19 mouse cellular contexts compared by ENCODE assay signal in the genomic region with DNA sequence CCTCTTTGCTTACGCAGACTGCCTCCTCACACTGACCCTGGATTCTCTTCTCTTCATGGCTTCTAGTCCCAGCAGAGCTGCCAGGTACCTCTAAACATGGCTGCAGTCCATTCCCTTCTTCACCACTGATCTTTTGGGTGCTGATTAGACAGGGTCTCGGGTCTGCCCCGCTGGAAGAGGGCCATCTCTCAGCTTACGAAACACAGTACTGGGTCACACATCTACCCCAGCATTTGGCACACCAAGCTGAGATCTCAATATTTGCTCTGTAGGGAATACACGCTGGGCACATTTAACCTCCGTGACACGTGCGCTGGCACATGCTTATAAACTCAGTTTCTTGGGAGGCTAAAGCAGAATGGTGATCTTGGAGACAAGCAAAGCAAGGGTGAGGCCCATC.
"Had no signal": no experiment of that assay in that cellular context is flagged by ENCODE, and none has a peak within 500 bp of the region (broad histone marks: within the 10 kb centered on the region; RNA-seq: fewer than 3 reads in every experiment).

No protein-coding gene starts in this region.

- H3K36me3 ChIP-seq: midbrain, embryonic 10.5 days; neural tube, embryonic 15.5 days had no signal

- DNase-seq: kidney, adult 8-10 months; kidney, postnatal 36 days; layer of hippocampus, adult 9-11 months; left cerebral cortex, postnatal 4 days; lung, adult 2 months; lung, postnatal 36 days; midbrain, embryonic 14.5 days; retina, postnatal 1 day; right cerebral cortex, postnatal 4 days; spleen, adult 18-20 months; thymus, adult 18-20 months; thymus, postnatal 14 days had no signal

- H3K27ac ChIP-seq: kidney, postnatal 0 days; liver, embryonic 14.5 days; midbrain, embryonic 10.5 days; neural tube, embryonic 15.5 days had no signal

- H3K9ac ChIP-seq: liver, embryonic 14.5 days; neural tube, embryonic 15.5 days had no signal

- H3K4me2 ChIP-seq: neural tube, embryonic 15.5 days had no signal

- ATAC-seq: intestine, postnatal 0 days; lung, postnatal 0 days had no signal

- H3K9me3 ChIP-seq: midbrain, embryonic 10.5 days; neural tube, embryonic 15.5 days had no signal

- H3K4me3 ChIP-seq: midbrain, embryonic 10.5 days; myocyte; neural tube, embryonic 15.5 days had no signal
